Mouse (Mus musculus) cerebellum, postnatal 36 days (tissue): ENCODE results near the gene Pgm5.
"Not testable (repeated sequence)": the region's sequence is repeated elsewhere in the genome, so short reads cannot be mapped to it uniquely, and the experiment has no call there.

ENCODE experiments used
- DNase-seq, 2 experiments: peaks; one replicate each; pipeline ENCODE4 v3.0.0; 2021 to 2022; ENCODE audit warnings: mixed read lengths in 2 of 2

Gene Pgm5

DNA sequence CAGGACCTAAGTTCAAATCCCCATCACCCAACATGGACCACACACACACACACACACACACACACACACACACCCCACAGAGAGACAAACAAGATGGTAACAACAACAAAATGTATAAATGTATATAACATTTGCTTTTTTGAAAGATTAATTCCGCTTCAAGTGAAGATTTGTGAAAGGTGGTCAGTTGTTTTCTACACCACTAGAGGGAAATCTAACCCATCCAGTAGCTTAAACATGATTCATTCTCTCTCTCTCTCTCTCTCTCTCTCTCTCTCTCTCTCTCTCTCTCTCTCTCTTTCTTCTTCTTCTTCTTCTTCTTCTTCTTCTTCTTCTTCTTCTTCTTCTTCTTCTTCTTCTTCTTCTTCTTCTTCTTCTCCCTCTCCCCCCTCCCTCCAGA is 158.5 kb downstream of the Pgm5 start:
- DNase-seq, result not testable (repeated sequence)

GRCm38 (mm10) chr19:24701716-24702115 is 159.9 kb downstream of the Pgm5 start:
- no peak for DNase-seq

- no peak for DNase-seq
Observed at GRCm38 (mm10) chr19:24700664-24701063, 161.0 kb downstream of the Pgm5 start.

DNA sequence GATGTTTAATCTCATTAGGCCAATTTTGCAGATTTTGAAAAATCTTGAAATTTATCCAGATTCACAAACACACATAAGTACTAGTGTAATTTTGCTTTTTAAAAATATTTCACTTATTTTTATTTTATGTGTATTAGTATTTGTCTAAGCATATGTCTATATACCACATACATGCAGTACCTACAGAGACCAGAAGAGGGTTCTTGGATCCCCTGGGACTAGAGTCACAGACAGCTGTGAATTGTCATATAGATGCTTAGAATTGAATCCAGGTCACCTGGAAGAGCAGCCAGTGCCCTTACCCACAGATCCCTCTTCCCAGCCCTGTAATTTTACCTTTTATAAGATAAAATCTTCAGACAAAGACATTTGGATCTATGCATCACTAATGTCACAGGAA is 161.7 kb downstream of the Pgm5 start:
- no peak for DNase-seq

DNA sequence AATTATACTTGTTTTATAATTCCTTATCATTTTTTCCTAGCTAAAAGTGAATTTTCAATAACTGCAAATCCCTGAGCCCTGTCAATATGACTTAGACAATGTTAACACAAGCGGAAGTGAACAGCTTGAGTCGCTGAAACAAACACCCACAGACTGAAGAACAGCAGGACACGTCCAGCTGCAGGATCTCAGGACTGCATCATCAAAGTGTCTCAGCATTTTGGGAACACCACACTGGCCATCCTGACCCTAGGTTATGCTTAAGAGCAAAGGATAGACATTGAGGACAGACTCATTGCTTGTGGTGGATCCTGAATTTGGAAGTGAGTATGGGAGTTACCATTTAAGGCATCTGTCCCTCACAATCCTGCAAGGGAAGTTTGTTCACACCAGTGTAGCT is 162.5 kb downstream of the Pgm5 start:
- no peak for DNase-seq

DNA sequence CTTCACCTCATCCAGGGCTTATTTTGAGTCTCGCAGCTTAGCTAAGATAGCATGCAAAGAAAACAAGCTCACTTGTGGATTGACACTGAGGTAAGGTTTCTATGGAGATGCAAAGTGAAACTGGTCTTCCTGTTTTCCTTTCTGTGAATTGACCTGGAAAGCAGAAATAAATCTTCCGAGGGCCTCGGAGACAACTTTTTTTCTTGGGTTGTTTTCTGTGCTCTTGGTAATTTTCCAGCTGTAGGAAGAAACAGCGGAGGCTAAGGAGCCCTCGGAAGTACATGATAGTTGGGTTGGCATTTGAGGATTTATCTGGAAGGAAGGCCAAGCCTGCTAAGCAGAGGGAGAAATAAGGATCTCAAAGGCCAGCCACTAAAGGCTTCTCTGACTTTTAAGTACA is 163.0 kb downstream of the Pgm5 start:
- DNase-seq, result no peak

DNA sequence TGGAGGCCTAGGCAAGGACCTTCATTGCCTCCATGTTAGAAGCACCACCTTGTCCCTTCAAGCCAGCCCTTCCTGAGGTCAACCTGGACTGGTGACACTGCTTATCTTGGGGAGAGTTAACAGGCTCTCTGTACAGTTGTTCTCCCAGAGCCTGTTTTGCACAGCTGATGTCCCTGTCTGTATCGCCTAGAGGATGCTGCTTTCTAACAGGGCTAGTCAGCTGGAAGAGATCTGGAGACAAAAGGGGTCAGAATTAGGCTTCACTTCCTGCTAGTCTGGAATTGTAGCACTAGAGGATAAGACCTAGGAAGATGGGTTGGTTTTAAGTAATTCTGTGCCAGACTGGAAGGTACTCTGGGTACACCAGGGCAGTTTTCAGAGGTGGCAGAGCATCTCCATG is 163.7 kb downstream of the Pgm5 start:
- no peak for DNase-seq

DNA sequence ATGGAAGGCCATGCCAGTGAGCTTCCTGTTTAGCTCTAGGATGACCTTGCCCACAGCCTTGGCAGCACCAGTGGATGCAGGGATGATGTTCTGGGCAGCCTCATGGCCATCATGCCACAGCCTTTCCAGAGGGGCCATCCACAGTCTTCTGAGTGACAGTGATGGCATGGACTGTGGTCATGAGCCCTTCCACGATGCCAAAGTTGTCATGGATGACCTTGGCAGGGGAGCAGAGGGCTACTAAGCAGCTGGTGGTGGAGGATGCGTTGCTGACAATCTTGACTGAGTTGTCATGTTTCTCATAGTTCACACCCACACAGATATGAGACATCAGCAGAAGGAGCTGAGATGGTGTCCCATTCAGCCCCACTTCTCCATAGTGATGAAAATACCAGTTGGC is 169.0 kb downstream of the Pgm5 start:
- DNase-seq, result no peak

GRCm38 (mm10) chr19:24689531-24689930 is 172.1 kb downstream of the Pgm5 start:
- no peak for DNase-seq

GRCm38 (mm10) chr19:24688327-24688726 is 173.3 kb downstream of the Pgm5 start:
- no peak for DNase-seq

GRCm38 (mm10) chr19:24686411-24686810 is 175.2 kb downstream of the Pgm5 start:
- DNase-seq, result no peak

- DNase-seq, result no peak
Observed at GRCm38 (mm10) chr19:24683016-24683720, 178.5 kb downstream of the Pgm5 start.

GRCm38 (mm10) chr19:24677242-24677984 is 184.2 kb downstream of the Pgm5 start:
- no peak for DNase-seq

DNA sequence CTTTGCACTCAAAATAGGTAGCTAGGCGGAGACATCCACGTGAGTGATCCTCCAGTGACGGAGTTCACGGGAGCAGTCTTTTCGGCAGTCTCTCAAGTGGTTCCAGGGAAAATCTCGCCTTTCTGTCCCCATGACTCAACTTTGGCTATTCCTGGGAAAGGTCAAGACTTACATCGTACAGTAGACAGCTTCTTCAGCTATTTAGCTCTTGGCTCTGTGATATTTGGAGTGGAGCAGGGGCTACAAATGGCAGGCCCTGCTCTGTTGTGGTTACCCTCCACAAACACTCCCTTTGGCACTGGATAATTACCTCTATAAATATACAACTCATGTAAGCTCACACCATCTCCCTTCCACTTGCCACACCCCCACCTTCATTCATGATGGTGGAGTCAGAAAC is 185.2 kb downstream of the Pgm5 start:
- no peak for DNase-seq

DNA sequence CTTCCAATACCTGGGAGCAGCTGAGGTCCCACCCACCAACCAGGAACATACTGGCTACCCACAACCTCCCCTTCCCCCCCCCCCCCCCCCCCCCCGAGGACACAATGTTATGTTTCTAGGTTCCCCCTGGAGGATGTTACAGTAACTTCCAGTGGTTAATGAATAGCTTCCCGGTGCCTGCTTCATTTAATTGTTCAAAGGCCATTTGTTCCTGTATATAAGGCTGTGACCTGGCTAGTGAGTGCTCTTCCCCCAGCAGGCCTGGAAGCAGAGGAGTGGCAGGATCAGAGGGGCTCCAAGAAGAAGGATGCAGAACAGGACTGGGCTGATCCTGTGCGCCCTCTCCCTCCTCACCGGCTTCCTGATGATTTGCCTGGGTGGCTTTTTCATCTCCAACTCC is 187.9 kb downstream of the Pgm5 start, which contains the start of gene Tmem252:
Tmem252 (plus strand) TSS at position 247 of the 400 bp plus-strand sequence.
- no peak for DNase-seq

DNA sequence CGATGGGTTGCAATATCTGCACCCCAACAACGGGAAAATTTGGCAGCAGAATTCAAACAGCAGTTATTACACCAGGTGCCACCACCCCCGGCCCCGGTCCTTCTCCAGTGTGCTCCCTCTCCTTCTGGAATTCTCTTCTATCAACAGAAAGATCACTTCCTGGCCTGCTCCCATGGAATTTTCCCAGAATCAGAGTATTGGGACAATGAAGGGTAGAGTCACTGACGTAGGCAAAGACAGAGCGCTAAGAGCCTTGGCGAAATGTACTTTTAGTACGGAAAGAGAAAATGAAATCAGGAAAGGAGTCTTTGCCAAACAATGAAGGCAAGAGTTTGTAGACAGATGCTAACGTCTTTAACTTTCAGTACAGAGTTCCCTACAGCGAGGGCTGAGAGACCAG is 188.3 kb downstream of the Pgm5 start:
- DNase-seq, result no peak

GRCm38 (mm10) chr19:24672366-24672960 is 189.2 kb downstream of the Pgm5 start:
- no peak for DNase-seq

DNA sequence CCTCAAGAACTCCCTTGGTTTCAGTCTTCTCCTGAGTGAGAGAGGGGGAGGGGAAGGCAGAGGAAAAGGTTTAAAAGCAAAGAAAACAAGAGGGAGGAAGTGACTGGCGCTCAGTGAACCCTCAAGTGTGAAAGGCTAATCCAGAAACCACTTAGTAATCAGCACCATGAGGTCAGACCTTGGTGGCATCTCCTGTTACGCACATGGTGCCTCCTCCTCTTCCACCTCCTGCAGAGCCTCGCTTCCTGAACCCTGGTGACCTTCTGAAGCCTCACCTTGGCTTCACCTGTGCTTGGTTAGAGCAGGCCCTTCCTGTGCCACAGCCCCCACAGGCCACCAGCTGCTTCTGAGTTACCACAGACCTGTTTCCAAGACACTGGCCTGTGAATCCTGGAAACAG is 190.1 kb downstream of the Pgm5 start:
- no peak for DNase-seq

- DNase-seq, result no peak
Observed at GRCm38 (mm10) chr19:24667527-24667926, 194.1 kb downstream of the Pgm5 start.

- DNase-seq, result no peak
Observed at GRCm38 (mm10) chr19:24665771-24666170, 195.9 kb downstream of the Pgm5 start.

DNA sequence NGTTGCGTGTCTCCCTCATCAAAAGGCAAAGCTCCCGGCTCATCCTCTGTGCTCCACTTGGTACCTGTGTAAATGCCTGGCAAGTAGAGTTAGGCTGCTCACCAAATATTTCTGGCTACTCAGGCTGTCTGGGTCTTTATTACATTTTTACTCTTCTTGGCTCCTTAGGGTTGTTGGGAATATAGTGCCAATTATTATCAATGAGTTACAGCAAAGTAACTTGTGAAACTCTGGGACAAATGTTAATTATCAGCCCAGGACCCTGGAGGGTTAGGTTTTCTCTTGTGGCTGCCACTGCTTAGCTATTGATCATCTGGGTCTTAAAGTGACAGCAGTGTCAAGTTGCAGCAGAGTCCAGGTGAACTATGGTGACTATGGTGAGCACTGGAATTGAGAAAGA is 199.3 kb downstream of the Pgm5 start:
- no peak for DNase-seq

GRCm38 (mm10) chr19:24656981-24657380 is 204.7 kb downstream of the Pgm5 start:
- no peak for DNase-seq

DNA sequence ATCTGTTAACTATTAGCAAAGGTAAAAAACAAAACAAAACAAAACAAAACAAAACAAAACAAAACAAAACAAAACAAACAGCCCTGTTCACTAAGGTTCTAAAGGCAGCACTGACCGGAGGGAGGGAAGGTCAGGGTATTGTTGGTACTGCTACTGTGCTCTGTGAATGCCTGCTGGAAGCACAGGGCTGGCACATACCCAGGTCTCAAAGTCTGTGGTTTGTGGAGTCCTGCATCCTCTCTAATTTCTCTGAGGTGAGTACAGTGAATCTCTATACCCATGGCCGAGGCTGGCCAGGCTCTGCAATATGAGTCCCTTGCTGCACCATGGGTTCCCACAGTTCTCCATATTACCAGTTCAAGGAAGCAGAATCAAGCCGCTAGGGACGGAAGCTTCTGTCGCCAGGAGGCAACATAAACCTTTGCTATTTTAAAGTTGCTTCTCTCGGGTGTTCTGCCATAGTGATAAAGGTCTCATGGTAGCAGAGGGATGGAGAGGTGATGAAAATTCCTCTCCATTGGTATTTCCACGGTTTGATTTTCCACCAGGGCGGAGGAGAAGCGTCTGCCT is 208.3 kb downstream of the Pgm5 start:
- no peak for DNase-seq
